18 mouse cellular contexts compared by ENCODE assay signal in the genomic region with DNA sequence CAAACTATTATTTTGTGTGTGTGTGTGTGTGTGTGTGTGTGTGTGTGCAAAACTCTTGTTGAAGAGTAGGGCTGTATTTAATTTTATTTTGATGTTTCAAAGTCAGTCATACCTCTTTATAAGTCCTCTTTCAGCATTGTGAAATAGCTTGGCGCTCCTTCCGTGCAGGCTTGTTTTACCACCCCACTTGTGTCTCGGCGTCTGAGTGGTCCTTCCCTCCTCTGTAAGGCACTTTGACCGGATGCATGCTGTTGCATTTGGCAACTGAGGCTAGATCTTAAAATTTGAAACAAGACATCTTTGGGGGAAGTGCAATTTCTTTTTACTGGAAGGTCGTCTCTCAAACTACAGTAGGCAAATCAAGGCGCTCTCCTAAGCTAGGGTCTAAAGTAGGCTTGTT. TPM values are rescaled to one million over a fixed set of nuclear protein-coding genes. Genes with fewer than 3 reads are reported as not detected.
DNase-seq lines count a peak whose midpoint lies in the region; ATAC-seq and TF ChIP-seq lines count a peak whose summit lies in the region.
"Had no signal": no experiment of that assay in that cellular context is flagged by ENCODE, and none has a peak within 500 bp of the region (broad histone marks: within the 10 kb centered on the region; RNA-seq: fewer than 3 reads in every experiment).

No protein-coding gene starts in this region.

- 0 out of 2 replicates have a peak, but pooled peaks cover 5% of the 10 kb centered on the region for H3K4me1 ChIP-seq in kidney, postnatal 0 days (replicated peaks; ENCODE audit: insufficient read depth, low read length)
- H3K4me1 ChIP-seq in lung, postnatal 0 days (ENCODE audit: insufficient read depth, low read depth, low read length) = peaks cover 6% of the 10 kb centered on the region; the same call in 1 of the 2 replicates
- peaks cover 5% of the 10 kb centered on the region for H3K4me1 ChIP-seq in lung, adult 2 months (ENCODE audit: control insufficient read depth, insufficient read depth, low read length)
- H3K4me1 ChIP-seq: forebrain, embryonic 15.5 days had no signal

- 78% methylated on average over 7 of the region's 7 CpGs for WGBS in kidney, postnatal 0 days
- 58% methylated on average over 7 of the region's 7 CpGs for WGBS in lung, postnatal 0 days
- 66% methylated on average over 7 of the region's 7 CpGs for WGBS in lung, adult 2 months

- DNase-seq in kidney, postnatal 0 days (ENCODE audit: low spot score) = peak; percentile 53
- no peak for DNase-seq in kidney, adult 18-20 months
- DNase-seq in lung, postnatal 0 days (ENCODE audit: low spot score) = peak; percentile 29
- no peak for DNase-seq in lung, adult 2 months
- peak; percentile 54 for DNase-seq in lung, postnatal 25 days (ENCODE audit: low spot score)
- DNase-seq in gastrocnemius, adult 8-10 months (ENCODE audit: low spot score in 2 of 2) = no peak
- DNase-seq: adrenal gland, postnatal 14 days; cerebellum, adult 11-12 months; cerebellum, adult 9-10 months; cerebellum, postnatal 25 days; gastrocnemius, postnatal 14 days had no signal

- H3K9ac ChIP-seq in kidney, postnatal 0 days (ENCODE audit: low read depth, low read length) = no peak overlapping the region
- no peak overlapping the region for H3K9ac ChIP-seq in lung, postnatal 0 days (replicated peaks; ENCODE audit: low read depth)
- H3K9ac ChIP-seq: embryonic facial prominence, embryonic 12.5 days; forebrain, embryonic 15.5 days; heart, embryonic 12.5 days had no signal

- ATAC-seq in kidney, postnatal 0 days (replicated peaks; ENCODE audit: low FRiP score, low read depth) = no peak
- ATAC-seq in lung, postnatal 0 days = no peak
- ATAC-seq: activated CD4-positive, CD25-positive, alpha-beta regulatory T cell, adult 4 months; forebrain, embryonic 15.5 days; Patski had no signal

- H3K27me3 ChIP-seq in kidney, postnatal 0 days (ENCODE audit: insufficient read depth, low read length) = no peaks in the 10 kb centered on the region
- no peaks in the 10 kb centered on the region for H3K27me3 ChIP-seq in lung, postnatal 0 days (replicated peaks; ENCODE audit: insufficient read depth, low read length)
- H3K27me3 ChIP-seq: CH12.LX; embryonic facial prominence, embryonic 12.5 days; forebrain, embryonic 15.5 days; heart, embryonic 12.5 days; Patski had no signal

- no peaks in the 10 kb centered on the region for H3K9me3 ChIP-seq in kidney, postnatal 0 days (replicated peaks; ENCODE audit: low read length)
- no peaks in the 10 kb centered on the region for H3K9me3 ChIP-seq in lung, postnatal 0 days (ENCODE audit: low read length)
- H3K9me3 ChIP-seq: embryonic facial prominence, embryonic 12.5 days; forebrain, embryonic 15.5 days; heart, embryonic 12.5 days; hindbrain, embryonic 10.5 days had no signal

- H3K36me3 ChIP-seq in kidney, postnatal 0 days (ENCODE audit: insufficient read depth, low read length) = peaks cover 15% of the 10 kb centered on the region
- no peaks in the 10 kb centered on the region for H3K36me3 ChIP-seq in lung, postnatal 0 days (ENCODE audit: insufficient read depth, low read length)

- H3K27ac ChIP-seq in kidney, postnatal 0 days = no peak overlapping the region
- no peak overlapping the region for H3K27ac ChIP-seq in lung, postnatal 0 days (ENCODE audit: low read length)
- H3K27ac ChIP-seq: embryonic facial prominence, embryonic 12.5 days; forebrain, embryonic 15.5 days; hindbrain, embryonic 10.5 days had no signal

- no peak for TF ChIP-seq POLR2A in lung, adult 2 months (IDR thresholded peaks at IDR 0.05; ENCODE audit: borderline replicate concordance, extremely low read depth, low read depth, low read length)

- no peak overlapping the region for H3K4me2 ChIP-seq in kidney, postnatal 0 days (ENCODE audit: low read length)
- H3K4me2 ChIP-seq in lung, postnatal 0 days (replicated peaks; ENCODE audit: low read depth, low read length) = no peak overlapping the region
- H3K4me2 ChIP-seq: embryonic facial prominence, embryonic 12.5 days; forebrain, embryonic 15.5 days; heart, embryonic 12.5 days had no signal

- no peak overlapping the region for H3K4me3 ChIP-seq in kidney, postnatal 0 days (replicated peaks; ENCODE audit: low read depth, low read length)
- H3K4me3 ChIP-seq in lung, postnatal 0 days (ENCODE audit: low read depth, low read length) = no peak overlapping the region
- H3K4me3 ChIP-seq in lung, adult 2 months (replicated peaks; ENCODE audit: extremely low read depth, low read depth, low read length) = no peak overlapping the region
- H3K4me3 ChIP-seq: embryonic facial prominence, embryonic 12.5 days; forebrain, embryonic 15.5 days; heart, embryonic 12.5 days; hindbrain, embryonic 10.5 days had no signal

- no peak for TF ChIP-seq EP300 in lung, postnatal 0 days (IDR thresholded peaks at IDR 0.05)

- no peak for TF ChIP-seq CTCF in kidney, postnatal 0 days (IDR thresholded peaks at IDR 0.05; ENCODE audit: low read depth)
- TF ChIP-seq CTCF in lung, postnatal 0 days (IDR thresholded peaks at IDR 0.05) = no peak
- no peak for TF ChIP-seq CTCF in lung, adult 2 months (IDR thresholded peaks at IDR 0.05; ENCODE audit: insufficient read depth, low read length)

RNA-seq across cellular contexts. Expression of gene Gan, which starts 48.7 kb away (rescaled TPM):
- 1.1 and 1.2 TPM in 2 replicates for polyA plus RNA-seq in kidney, postnatal 0 days (2015; fragmentation: Nextera tagmentation; extraction: Ambion mirVana)
- 3.3 and 4.2 TPM in 2 replicates for polyA plus RNA-seq in lung, postnatal 0 days (2015; fragmentation: Nextera tagmentation; extraction: Ambion mirVana)
- 5.6 and 8.6 TPM in 2 replicates for polyA plus RNA-seq in lung, adult 2 months (2012; rRNA removed)
- 1 to 10 TPM; 4.7 to 5.5 (median 4.9) TPM for total RNA-seq in gastrocnemius, adult 8-10 months (2022)

RNA-seq across cellular contexts. Expression of gene Cmip, which starts 50.2 kb away (rescaled TPM):
- polyA plus RNA-seq in kidney, postnatal 0 days (2015; fragmentation: Nextera tagmentation; extraction: Ambion mirVana) = 31.3 and 36.8 TPM in 2 replicates
- polyA plus RNA-seq in lung, postnatal 0 days (2015; fragmentation: Nextera tagmentation; extraction: Ambion mirVana) = 27.6 and 29.6 TPM in 2 replicates
- polyA plus RNA-seq in lung, adult 2 months (2012; rRNA removed) = 53.1 and 62.3 TPM in 2 replicates
- 1 to 10 TPM; 3.8 to 7.3 (median 6.2) TPM for total RNA-seq in gastrocnemius, adult 8-10 months (2022)

Comparison
In these comparisons a context has a peak if more than half of its experiments do, and no peak if none do; other contexts are left out.
1. DNase-seq: peak in kidney, postnatal 0 days (single experiment), lung, postnatal 0 days (single experiment) and lung, postnatal 25 days (single experiment); none in kidney, adult 18-20 months (single experiment), lung, adult 2 months (single experiment) and gastrocnemius, adult 8-10 months (0 of 2).